Mouse (Mus musculus): ENCODE measurements around the gene Enam.
"Not testable (repeated sequence)": the region's sequence is repeated elsewhere in the genome, so short reads cannot be mapped to it uniquely, and the experiment has no call there.

Gene Enam

DNA sequence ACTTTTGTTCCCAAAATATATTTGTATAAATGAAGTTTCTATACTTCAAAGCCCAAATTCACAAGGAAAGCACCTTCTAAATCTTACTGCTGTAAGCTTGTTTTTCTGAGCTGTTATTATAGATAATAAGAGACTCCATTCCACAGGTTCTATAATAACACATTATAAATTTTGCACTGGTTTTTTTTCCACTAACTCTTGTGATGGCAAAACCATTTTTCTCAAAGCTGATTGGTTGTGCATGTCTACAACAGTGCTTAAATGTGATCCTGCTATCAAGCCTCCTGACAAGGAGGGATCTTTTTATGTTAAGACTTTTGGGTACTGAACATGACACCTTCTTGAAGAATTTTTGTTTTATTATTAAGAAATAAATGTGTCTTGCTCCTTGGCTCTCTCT, at the start of gene Enam:
Enam (plus strand) TSS at position 301 of the 400 bp plus-strand sequence.
- no peak for DNase-seq

DNA sequence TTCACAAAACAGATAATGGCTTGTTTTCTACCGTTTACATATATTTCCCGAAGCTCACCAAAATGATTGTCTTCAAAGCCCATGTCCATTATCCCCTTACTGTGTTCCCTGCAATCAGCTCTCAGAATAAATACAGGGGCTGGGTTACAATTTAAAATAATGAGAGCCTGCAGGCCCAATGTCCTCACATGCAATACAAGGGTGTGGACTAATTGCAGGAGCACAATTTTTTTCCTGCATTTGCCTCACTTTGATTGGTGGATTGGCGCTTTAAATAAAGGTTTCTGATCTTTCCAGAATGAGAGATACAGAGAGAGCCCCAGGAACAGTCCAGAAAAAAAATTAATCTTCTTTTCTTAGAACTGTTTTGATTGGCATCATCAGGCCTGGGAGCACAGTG, 32.1 kb upstream of the Enam start, which contains the start of gene Ambn:
Ambn (plus strand) TSS at position 301 of the 400 bp plus-strand sequence.
- DNase-seq: no peak

DNA sequence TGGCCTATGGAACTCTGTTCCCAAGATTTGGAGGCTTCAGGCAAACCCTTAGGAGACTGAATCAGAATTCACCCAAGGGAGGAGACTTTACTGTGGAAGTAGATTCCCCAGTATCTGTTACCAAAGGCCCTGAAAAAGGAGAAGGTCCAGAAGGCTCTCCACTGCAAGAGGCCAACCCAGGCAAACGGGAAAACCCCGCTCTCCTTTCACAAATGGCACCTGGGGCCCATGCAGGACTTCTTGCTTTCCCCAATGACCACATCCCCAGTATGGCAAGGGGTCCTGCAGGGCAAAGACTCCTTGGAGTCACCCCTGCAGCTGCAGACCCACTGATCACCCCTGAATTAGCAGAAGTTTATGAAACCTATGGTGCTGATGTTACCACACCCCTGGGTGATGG, 20.3 kb upstream of the Enam start:
- DNase-seq: no peak

GRCm38 (mm10) chr5:88468807-88469704, 18.7 kb upstream of the Enam start:
- DNase-seq: no peak

- no peak for DNase-seq
Measured at GRCm38 (mm10) chr5:88489004-88489403, 1.2 kb downstream of the Enam start.

- no peak for DNase-seq
Measured at GRCm38 (mm10) chr5:88491111-88491510, 3.3 kb downstream of the Enam start.

DNA sequence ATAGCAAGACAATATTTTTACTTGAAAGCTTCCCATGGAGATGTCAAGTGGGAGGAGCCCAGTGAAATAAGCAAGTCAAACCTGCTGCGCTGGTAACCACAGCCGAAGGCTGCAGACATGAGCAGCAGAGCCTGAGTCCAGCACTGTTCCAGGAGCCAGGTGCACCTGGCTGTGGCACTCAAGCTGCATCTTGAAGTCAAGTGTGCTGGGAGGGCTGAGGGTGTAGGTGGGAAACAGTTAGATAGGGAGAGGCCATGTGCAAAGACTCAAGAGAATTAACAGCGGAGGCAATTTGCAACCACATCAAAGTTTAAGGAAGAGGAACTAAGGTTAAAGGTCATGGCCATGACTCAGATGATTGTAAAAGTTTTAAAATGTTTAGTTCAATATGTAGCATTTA, 12.0 kb downstream of the Enam start:
- DNase-seq: no peak

- DNase-seq: no peak
Measured at GRCm38 (mm10) chr5:88508555-88508954, 20.8 kb downstream of the Enam start.

GRCm38 (mm10) chr5:88508990-88509389, 21.2 kb downstream of the Enam start:
- DNase-seq: no peak

- no peak for DNase-seq
Measured at GRCm38 (mm10) chr5:88519232-88519631, 31.5 kb downstream of the Enam start.

DNA sequence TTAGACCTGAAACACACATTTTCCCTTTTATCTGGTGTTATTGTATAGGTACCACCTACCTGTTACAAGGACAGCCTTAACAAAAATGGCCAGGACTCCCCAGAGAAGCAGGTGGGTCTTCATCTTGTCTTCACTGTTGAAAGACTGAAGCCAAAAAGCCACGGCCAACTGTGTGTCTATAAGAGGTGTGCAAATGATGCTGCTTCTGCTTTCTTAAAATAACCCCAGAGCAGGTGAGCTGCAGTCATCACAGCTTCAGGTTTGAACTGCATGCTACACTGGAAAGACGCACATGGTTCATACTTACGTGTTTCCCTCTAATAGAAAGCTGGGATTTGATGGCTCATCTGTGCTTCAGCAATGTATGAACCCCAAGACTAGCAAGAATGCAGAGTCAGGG, 39.9 kb downstream of the Enam start, which contains the start of gene Jchain:
Jchain (minus strand) TSS at position 235 of the 400 bp plus-strand sequence.
- no peak for DNase-seq

DNA sequence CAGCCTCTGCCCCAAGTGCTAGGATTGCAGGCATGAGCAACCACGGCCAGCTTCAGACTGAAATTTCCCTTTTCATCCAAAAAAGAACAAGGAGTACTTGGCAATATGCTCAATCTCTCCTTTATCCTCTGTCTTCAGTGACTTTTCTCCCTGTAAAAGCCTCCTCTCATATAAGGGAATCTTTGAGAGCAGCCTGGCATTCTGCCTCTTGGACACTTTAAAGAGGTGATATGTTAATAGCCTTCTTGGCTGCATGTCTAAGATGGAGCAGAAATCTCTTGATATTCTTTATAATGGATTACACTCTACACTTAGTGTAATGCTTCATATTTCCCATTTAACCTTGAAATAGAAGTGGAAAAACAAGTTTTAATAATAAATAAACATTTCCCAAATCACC, 43.1 kb downstream of the Enam start:
- no peak for DNase-seq

- DNase-seq: no peak
Measured at GRCm38 (mm10) chr5:88534697-88535096, 46.9 kb downstream of the Enam start.

GRCm38 (mm10) chr5:88540845-88541244, 53.1 kb downstream of the Enam start:
- no peak for DNase-seq

- no peak for DNase-seq
Measured at GRCm38 (mm10) chr5:88542651-88543282, 55.0 kb downstream of the Enam start.

DNA sequence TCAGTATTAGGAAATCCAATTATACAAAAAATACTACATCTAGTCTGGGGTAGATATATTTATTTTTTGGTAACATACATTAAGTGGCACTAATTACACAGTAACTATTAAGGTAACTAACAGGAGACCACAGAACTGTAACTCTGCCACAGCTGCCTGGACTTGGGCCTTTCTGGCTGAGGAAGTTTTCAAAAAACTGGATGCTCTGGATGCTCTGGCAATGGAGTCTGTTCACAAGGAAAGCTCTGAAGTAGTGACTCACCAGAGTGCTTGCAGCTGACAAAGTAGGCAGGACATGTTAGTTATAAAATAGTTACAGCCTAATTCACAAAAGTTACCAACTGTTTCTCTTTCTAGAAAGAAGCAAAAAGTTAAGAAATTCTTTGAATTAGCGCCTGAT, 56.6 kb downstream of the Enam start:
- not testable (repeated sequence) for DNase-seq

GRCm38 (mm10) chr5:88545536-88545935, 57.8 kb downstream of the Enam start:
- no peak for DNase-seq

DNA sequence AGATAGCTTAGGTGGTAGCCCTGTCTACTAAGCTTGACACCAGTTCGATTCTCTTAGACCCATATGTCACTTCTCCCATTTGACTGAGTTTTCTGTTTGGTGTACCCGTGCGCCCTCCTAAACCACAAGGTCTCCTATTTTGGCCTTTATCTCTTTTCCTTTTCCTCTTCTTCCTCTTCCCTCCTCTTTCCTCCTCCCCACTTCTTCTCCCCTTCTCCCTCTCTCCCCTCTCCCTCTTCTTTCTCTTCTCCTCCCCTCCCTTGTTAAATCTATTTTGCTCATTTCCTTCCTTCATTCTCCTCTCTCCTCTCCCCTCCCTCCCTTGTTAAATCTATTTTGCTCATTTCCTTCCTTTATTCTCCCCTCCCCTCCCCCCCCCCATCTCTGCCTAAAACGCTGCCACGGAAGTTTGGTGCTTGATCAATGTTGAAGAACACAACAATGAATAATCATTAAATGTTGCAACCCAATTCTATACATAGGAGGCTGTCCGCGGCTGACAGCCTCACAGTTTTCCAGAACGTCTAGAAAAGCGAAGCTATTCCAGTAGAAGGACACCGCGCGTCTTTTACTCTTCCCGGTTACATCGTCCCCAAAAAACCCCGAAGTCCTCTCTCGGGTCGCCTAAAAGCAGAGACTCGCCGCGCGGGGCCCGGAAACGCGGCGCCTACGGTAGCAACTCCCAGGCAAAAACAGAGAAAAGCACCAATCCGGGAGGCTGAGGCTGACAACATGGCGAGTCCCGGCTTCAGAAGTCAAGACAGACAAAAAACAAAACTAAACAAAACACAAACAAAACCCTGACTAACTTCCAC, 65.7 kb downstream of the Enam start:
- no peak for DNase-seq

DNA sequence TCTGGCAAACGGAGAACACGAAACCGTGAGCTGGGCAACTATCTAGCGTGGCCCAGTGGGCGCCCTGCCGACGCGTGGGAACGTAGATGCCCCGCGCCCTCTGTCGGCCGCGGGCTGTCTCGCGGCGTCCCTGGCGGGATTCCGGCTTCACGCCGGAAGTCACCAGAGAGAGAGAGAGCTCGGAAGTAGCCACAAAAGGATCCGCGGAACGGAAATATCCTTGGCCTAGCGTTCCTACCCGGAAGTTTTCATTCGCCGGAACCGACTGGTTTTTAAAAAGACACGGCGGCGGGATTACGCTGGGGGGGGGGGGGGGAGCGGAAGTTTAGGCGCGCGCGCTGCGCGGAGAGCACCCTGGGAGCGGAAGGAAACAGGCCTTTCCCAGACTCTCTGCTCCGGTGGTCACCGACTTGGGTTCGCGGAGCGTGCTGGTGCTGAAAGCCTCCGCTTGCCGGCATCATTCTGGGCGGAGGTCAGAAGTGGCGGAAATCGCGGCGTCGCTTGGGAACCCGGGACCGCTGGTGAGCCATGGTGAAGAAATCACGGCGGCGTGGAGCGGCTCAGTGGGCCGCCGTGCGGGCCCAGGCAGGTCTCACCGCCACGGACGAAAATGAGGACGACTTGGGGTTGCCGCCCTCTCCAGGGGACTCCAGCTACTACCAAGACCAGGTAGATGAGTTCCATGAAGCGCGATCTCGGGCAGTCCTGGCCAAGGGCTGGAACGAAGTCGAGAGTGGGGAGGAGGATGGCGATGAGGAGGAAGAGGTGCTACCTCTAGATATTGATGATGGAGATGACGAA, 66.5 kb downstream of the Enam start, which contains the start of gene Utp3:
Utp3 (plus strand) TSS at position 377 of the 801 bp plus-strand sequence.
- peak; percentile 93 for DNase-seq

Measured in kidney, adult 11 months (tissue).